Mouse (Mus musculus) layer of hippocampus, adult 9-11 months (tissue): ENCODE measurements at regions not wholly inside any gene's neighbourhood (a gene's known extent, or its start where the extent isn't known, plus 50 kb on each side); places are given as distances from the start of the nearest gene placed in this dataset.

Experiments
- DNase-seq: peaks from one replicate; pipeline ENCODE4 v3.0.0; 2022

GRCm38 (mm10) chr3:20590143-20590542, 223.2 kb upstream of the Agtr1b start:
- peak; percentile 7 for DNase-seq

GRCm38 (mm10) chr3:20551563-20551962, 184.6 kb upstream of the Agtr1b start:
- no peak for DNase-seq

- DNase-seq, result no peak
These were observed 177.0 kb upstream of the Agtr1b start for GRCm38 (mm10) chr3:20543991-20544390.

GRCm38 (mm10) chr3:20538492-20539004, 171.6 kb upstream of the Agtr1b start:
- DNase-seq, result no peak

- no peak for DNase-seq
These were observed 153.8 kb upstream of the Agtr1b start for GRCm38 (mm10) chr3:20520738-20521137.

- DNase-seq, result peak; percentile 68
These were observed 142.2 kb upstream of the Agtr1b start for GRCm38 (mm10) chr3:20509192-20509591.

- no peak for DNase-seq
These were observed 138.6 kb upstream of the Agtr1b start for GRCm38 (mm10) chr3:20505546-20505945.
